Mouse (Mus musculus) brain, embryonic 18.5 days (tissue): ENCODE results near the gene Fer1l5.

ENCODE experiments used
- DNase-seq: peaks from one replicate; pipeline ENCODE4 v3.0.0-alpha.2; 2012; ENCODE audit warnings: low read depth, low spot score

Gene Fer1l5

GRCm38 (mm10) chr1:36371934-36372845 lies at the start of gene Fer1l5:
Gene Fer1l5 (plus strand): TSS chr1:36372291.
- DNase-seq, result no peak

- no peak for DNase-seq
Measured at GRCm38 (mm10) chr1:36323076-36323475, 49.0 kb upstream of the Fer1l5 start.

GRCm38 (mm10) chr1:36323746-36324448 lies 48.2 kb upstream of the Fer1l5 start:
- peak; percentile 32 for DNase-seq

- no peak for DNase-seq
Measured at GRCm38 (mm10) chr1:36325900-36326321, 46.2 kb upstream of the Fer1l5 start.

GRCm38 (mm10) chr1:36326815-36327214 lies 45.3 kb upstream of the Fer1l5 start:
- DNase-seq, result no peak

- no peak for DNase-seq
Measured at GRCm38 (mm10) chr1:36331743-36332142, 40.3 kb upstream of the Fer1l5 start.

GRCm38 (mm10) chr1:36332955-36333887 lies 38.9 kb upstream of the Fer1l5 start:
- no peak for DNase-seq

- DNase-seq, result no peak
Measured at GRCm38 (mm10) chr1:36342547-36342946, 29.5 kb upstream of the Fer1l5 start.

GRCm38 (mm10) chr1:36352351-36352750 lies 19.7 kb upstream of the Fer1l5 start:
- no peak for DNase-seq

GRCm38 (mm10) chr1:36356955-36357695 lies 15.0 kb upstream of the Fer1l5 start:
- no peak for DNase-seq

GRCm38 (mm10) chr1:36367698-36368097 lies 4.4 kb upstream of the Fer1l5 start:
- no peak for DNase-seq

- DNase-seq, result no peak
Measured at GRCm38 (mm10) chr1:36368112-36368968, 3.8 kb upstream of the Fer1l5 start.

GRCm38 (mm10) chr1:36368969-36369645 lies 3.0 kb upstream of the Fer1l5 start, which contains the start of gene Kansl3:
Gene Kansl3 (minus strand): TSS chr1:36369181.
- DNase-seq, result peak; percentile 70

GRCm38 (mm10) chr1:36370918-36371317 lies 1.2 kb upstream of the Fer1l5 start:
- DNase-seq, result no peak

GRCm38 (mm10) chr1:36378880-36379279 lies 6.8 kb downstream of the Fer1l5 start:
- no peak for DNase-seq

- no peak for DNase-seq
Measured at GRCm38 (mm10) chr1:36379582-36379981, 7.5 kb downstream of the Fer1l5 start.

- no peak for DNase-seq
Measured at GRCm38 (mm10) chr1:36397041-36397440, 24.9 kb downstream of the Fer1l5 start.

- DNase-seq, result peak; percentile 69
Measured at GRCm38 (mm10) chr1:36401509-36401908, 29.4 kb downstream of the Fer1l5 start.

GRCm38 (mm10) chr1:36404531-36404930 lies 32.4 kb downstream of the Fer1l5 start:
- no peak for DNase-seq
